Mouse (Mus musculus) myocyte (in vitro differentiated cells): Measurements from ENCODE around the gene Rbms3. TPM values are rescaled to one million over a fixed set of nuclear protein-coding genes. Genes with fewer than 3 reads are reported as not detected.

Source experiments
- H3K27me3 ChIP-seq: one replicate; pipeline ENCODE4 v1.6.1; 2011; ENCODE audit not compliant: control insufficient read depth, insufficient read depth, insufficient read length
- H3K36me3 ChIP-seq: one replicate; pipeline ENCODE4 v1.6.1; 2011; ENCODE audit not compliant: control insufficient read depth, insufficient read depth
- H3K4me2 ChIP-seq: one replicate; pipeline ENCODE4 v1.6.1; 2011; ENCODE audit warnings: low read depth, control low read depth
- H3K4me3 ChIP-seq: one replicate; pipeline ENCODE4 v1.5.1; 2011; ENCODE audit warnings: mild to moderate bottlenecking, control low read depth, moderate library complexity
- H3K79me2 ChIP-seq: one replicate; pipeline ENCODE4 v1.6.1; 2011; ENCODE audit not compliant: control insufficient read depth, insufficient read depth
- H3ac ChIP-seq: one replicate; pipeline ENCODE4 v1.6.1; 2011; ENCODE audit not compliant: control insufficient read depth, insufficient read length
- CEBPB ChIP-seq: IDR thresholded peaks from 2 replicates; pipeline ENCODE4 v1.6.1; 2011; ENCODE audit warnings: mild to moderate bottlenecking, moderate library complexity; ENCODE audit not compliant: poor library complexity, insufficient read depth, severe bottlenecking
- E2F4 ChIP-seq: IDR thresholded peaks from one replicate; pipeline ENCODE4 v1.6.1; 2011; ENCODE audit warnings: mild to moderate bottlenecking, control low read depth, moderate library complexity; ENCODE audit not compliant: insufficient read depth
- MAX ChIP-seq: IDR thresholded peaks from one replicate; pipeline ENCODE4 v1.6.1; 2011; ENCODE audit warnings: low read depth, mild to moderate bottlenecking, control low read depth
- MYOD1 ChIP-seq, 3 experiments: IDR thresholded peaks; one replicate each; pipeline ENCODE4 v1.6.1; 2011; ENCODE audit warnings: control low read depth in 2 of 3, low read depth in 2 of 3, mild to moderate bottlenecking in 2 of 3, moderate library complexity in 1 of 3; ENCODE audit not compliant: insufficient read length in 2 of 3, control insufficient read depth in 1 of 3
- MYOG ChIP-seq, 3 experiments: IDR thresholded peaks; one replicate each; pipeline ENCODE4 v1.6.1; 2011; ENCODE audit warnings: control low read depth in 2 of 3, low read depth in 2 of 3, mild to moderate bottlenecking in 2 of 3; ENCODE audit not compliant: insufficient read length in 2 of 3, control insufficient read depth in 1 of 3, insufficient read depth in 1 of 3
- POLR2A ChIP-seq: IDR thresholded peaks from one replicate; pipeline ENCODE4 v1.6.1; 2011; ENCODE audit warnings: low read depth, mild to moderate bottlenecking, control low read depth, moderate library complexity; ENCODE audit not compliant: insufficient read length
- POLR2AphosphoS2 ChIP-seq: IDR thresholded peaks from one replicate; pipeline ENCODE4 v1.6.1; 2011; ENCODE audit warnings: low read depth, control low read depth; ENCODE audit not compliant: insufficient read length
- REST ChIP-seq: IDR thresholded peaks from one replicate; pipeline ENCODE4 v1.6.1; 2011; ENCODE audit warnings: mild to moderate bottlenecking, control low read depth, moderate library complexity; ENCODE audit not compliant: insufficient read depth, insufficient read length
- SRF ChIP-seq: IDR thresholded peaks from one replicate; pipeline ENCODE4 v1.6.1; 2011; ENCODE audit warnings: low read depth; ENCODE audit not compliant: control insufficient read depth, insufficient read length
- TCF12 ChIP-seq: IDR thresholded peaks from one replicate; pipeline ENCODE4 v1.6.1; 2011; ENCODE audit warnings: mild to moderate bottlenecking, control low read depth; ENCODE audit not compliant: poor library complexity, insufficient read depth, severe bottlenecking
- TCF3 ChIP-seq: IDR thresholded peaks from one replicate; pipeline ENCODE4 v1.6.1; 2011; ENCODE audit warnings: low read depth, control low read depth; ENCODE audit not compliant: insufficient read length
- USF1 ChIP-seq: IDR thresholded peaks from one replicate; pipeline ENCODE4 v1.6.1; 2011; ENCODE audit warnings: low read depth, mild to moderate bottlenecking, control low read depth, moderate library complexity
- polyA plus RNA-seq: library from polyadenylated mRNA; unstranded; fragments of >200 nt; fragmentation: generic; extraction: Trizol; gene quantifications from one replicate; pipeline ENCODE4 v1.2.1, GENCODE M21; 2012; ENCODE audit warnings: missing spikeins

Gene Rbms3
- polyA plus RNA-seq, 1 experiment: 4.5 TPM

DNA sequence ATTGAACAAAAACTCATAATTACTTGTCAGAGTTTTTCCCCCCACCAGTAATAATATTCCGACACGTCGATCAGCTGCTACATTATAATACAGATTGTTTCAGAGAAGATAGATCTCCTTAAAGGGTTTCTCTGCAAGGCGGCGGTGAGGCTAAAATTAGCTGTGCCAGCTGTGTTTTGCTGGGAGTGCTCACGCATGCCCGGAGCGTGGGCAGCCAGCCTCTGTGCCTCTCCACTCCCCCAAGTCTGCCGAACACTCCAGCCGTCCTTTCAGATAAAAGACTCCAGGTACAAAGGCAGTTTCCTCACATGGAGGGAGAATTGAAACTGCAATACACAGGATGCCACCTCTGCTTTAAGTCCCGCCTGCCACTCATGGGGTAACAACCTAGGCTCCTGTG, 376.4 kb downstream of the Rbms3 start:
- no peaks in the 10 kb centered on the region for H3K27me3 ChIP-seq
- peak overlapping the region; percentile 81 for H3K4me2 ChIP-seq
- no peak overlapping the region for H3ac ChIP-seq
- peaks cover 34% of the 10 kb centered on the region for H3K79me2 ChIP-seq
- H3K4me3 ChIP-seq: peak overlapping the region; percentile 85
- no peak for TF ChIP-seq REST
- peak; percentile 37 to 79 (median 75) for TF ChIP-seq MYOG (IDR thresholded peaks at IDR 0.05; ENCODE audit: control insufficient read depth in 1 of 3, insufficient read depth in 1 of 3, insufficient read length in 2 of 3, low read depth in 2 of 3)
- no peak for TF ChIP-seq TCF12
- peak in 2 of 3 experiments; percentile 58 to 85 for TF ChIP-seq MYOD1 (IDR thresholded peaks at IDR 0.05; ENCODE audit: control insufficient read depth in 1 of 3, insufficient read length in 2 of 3, low read depth in 2 of 3)
- no peaks in the 10 kb centered on the region for H3K36me3 ChIP-seq

- TF ChIP-seq MYOD1 (IDR thresholded peaks at IDR 0.05; ENCODE audit: control insufficient read depth in 1 of 3, insufficient read length in 2 of 3, low read depth in 2 of 3): peak; percentile 9 to 47 (median 38)
- no peak for TF ChIP-seq REST
- TF ChIP-seq POLR2AphosphoS2: peak; percentile 60
- H3K27me3 ChIP-seq: no peaks in the 10 kb centered on the region
- H3ac ChIP-seq: peak overlapping the region; percentile 65
- peak overlapping the region; percentile 85 for H3K4me3 ChIP-seq
- no peaks in the 10 kb centered on the region for H3K36me3 ChIP-seq
- peak overlapping the region; percentile 81 for H3K4me2 ChIP-seq
- H3K79me2 ChIP-seq: peaks cover 44% of the 10 kb centered on the region
Observed at GRCm38 (mm10) chr9:117252411-117252861, 377.3 kb downstream of the Rbms3 start.

- Histone ChIP-seq H3K4me3 (peak overlapping the region; percentile 85), H3K4me2 (peak overlapping the region; percentile 81), H3ac (peak overlapping the region; percentile 65), H3K36me3 (no peaks in the 10 kb centered on the region), H3K27me3 (no peaks in the 10 kb centered on the region), H3K79me2 (peaks cover 50% of the 10 kb centered on the region)
- TF ChIP-seq SRF (no peak), TCF3 (no peak), POLR2A (peak; percentile 19), REST (no peak), MYOD1 (IDR thresholded peaks at IDR 0.05; ENCODE audit: control insufficient read depth in 1 of 3, insufficient read length in 2 of 3, low read depth in 2 of 3) (no peak)
Observed at GRCm38 (mm10) chr9:117251521-117252368, 378.0 kb downstream of the Rbms3 start.

DNA sequence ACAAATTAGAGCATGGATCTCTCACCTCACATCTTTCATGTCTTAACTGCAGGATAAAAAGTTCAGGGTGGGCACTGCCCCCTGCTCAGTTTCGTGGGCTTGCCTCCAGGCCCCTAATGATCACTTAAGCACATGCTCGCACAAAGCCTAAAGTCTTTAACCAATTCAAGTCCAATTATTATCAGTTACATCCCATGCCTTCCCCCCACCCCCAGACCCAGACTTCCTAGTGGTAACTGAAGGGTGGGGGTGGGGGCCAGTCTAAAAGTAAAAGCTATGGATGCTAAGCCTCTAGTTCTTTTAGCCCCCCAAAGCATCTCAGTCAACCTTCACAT, 378.9 kb downstream of the Rbms3 start:
- peak overlapping the region; percentile 65 for H3ac ChIP-seq
- peaks cover 60% of the 10 kb centered on the region for H3K79me2 ChIP-seq
- H3K27me3 ChIP-seq: no peaks in the 10 kb centered on the region
- peak overlapping the region; percentile 81 for H3K4me2 ChIP-seq
- peak overlapping the region; percentile 85 for H3K4me3 ChIP-seq
- no peaks in the 10 kb centered on the region for H3K36me3 ChIP-seq
- no peak for TF ChIP-seq POLR2A
- no peak for TF ChIP-seq MYOG (IDR thresholded peaks at IDR 0.05; ENCODE audit: control insufficient read depth in 1 of 3, insufficient read depth in 1 of 3, insufficient read length in 2 of 3, low read depth in 2 of 3)
- no peak for TF ChIP-seq CEBPB
- no peak for TF ChIP-seq REST
- TF ChIP-seq USF1: no peak
- TF ChIP-seq TCF12: no peak
- TF ChIP-seq TCF3: no peak
- TF ChIP-seq MYOD1 (IDR thresholded peaks at IDR 0.05; ENCODE audit: control insufficient read depth in 1 of 3, insufficient read length in 2 of 3, low read depth in 2 of 3): no peak
- no peak for TF ChIP-seq MAX
- no peak for TF ChIP-seq POLR2AphosphoS2
- TF ChIP-seq SRF: no peak
- TF ChIP-seq E2F4: no peak

GRCm38 (mm10) chr9:117250036-117250830, 379.5 kb downstream of the Rbms3 start:
- TF ChIP-seq TCF3 (no peak), POLR2A (peak; percentile 40)
- H3K27me3 ChIP-seq: no peaks in the 10 kb centered on the region
- peak overlapping the region; percentile 85 for H3K4me3 ChIP-seq
- H3ac ChIP-seq: peak overlapping the region; percentile 65
- H3K4me2 ChIP-seq: peak overlapping the region; percentile 81
- no peaks in the 10 kb centered on the region for H3K36me3 ChIP-seq
- peaks cover 66% of the 10 kb centered on the region for H3K79me2 ChIP-seq
